Mouse (Mus musculus): Measurements from ENCODE around the gene Ankmy1.

DNA sequence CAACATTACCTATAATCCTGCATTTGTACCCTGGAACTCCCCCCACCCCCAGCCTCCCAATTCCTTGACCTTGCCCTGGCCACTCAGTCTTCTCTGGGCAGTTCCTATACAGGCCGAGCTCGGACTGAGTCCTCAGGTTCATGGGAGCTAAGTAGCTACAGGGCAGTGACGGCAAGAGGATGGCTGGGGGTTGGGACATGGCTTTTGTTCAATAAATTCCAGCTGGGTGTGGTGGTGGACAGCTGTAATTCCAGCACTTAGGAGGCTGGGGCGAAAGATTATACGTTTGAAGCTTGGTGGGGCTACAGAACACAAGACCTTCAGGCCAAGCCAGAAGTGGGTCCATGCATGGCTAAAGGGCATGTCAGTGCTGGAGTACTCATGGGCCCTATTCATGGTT, 22.6 kb downstream of the Ankmy1 start:
- TF ChIP-seq CTCF (IDR thresholded peaks at IDR 0.05; ENCODE audit: borderline replicate concordance, extremely low read depth, insufficient read depth, insufficient read length) (no peak), POLR2A (IDR thresholded peaks at IDR 0.05; ENCODE audit: borderline replicate concordance, extremely low read depth, insufficient read depth, insufficient read length, poor library complexity, severe bottlenecking) (no peak)

All from brain, embryonic 14.5 days (tissue).